Mouse (Mus musculus): ENCODE measurements around the gene Wdtc1.

Wdtc1 gene

DNA sequence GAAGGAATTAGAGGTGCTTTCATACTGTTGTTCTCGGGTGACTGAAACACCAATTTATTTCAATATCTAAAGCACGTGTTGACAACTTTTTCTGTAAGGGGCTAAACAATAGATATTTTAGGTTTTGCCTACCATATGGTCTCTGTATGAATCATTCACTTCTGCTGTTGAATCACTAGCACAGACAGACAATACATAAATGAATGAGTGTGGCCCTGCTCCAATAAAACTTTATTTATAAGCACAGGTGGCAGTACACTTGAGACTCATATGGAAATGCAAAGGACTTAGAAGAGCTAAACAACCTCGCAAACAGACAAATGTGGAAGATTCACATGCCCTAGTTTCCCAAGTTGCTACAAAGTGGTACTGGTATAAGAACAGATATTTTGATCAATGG, 33.6 kb downstream of the Wdtc1 start:
- DNase-seq (ENCODE audit: low spot score) = no peak

DNA sequence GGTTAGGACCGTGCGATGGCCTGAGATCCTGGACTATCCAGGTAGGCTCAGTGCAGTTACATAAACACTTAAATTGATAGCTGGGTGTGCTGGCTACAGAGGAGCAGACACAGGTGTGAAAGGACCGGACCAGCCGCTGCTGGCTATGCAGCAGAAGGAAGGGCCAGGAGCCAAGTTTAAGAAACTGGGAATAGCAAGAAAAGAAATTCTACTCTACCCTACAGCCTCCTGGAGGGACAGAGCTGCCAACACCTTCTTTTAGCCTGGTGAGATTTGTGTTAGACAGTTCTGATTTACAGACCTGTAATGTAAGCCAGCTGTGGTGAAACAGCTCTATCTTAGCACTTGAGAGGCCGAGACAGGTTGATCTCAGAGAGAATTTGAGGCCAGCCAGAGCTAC, 37.3 kb downstream of the Wdtc1 start:
- no peak for DNase-seq (ENCODE audit: low spot score)

DNA sequence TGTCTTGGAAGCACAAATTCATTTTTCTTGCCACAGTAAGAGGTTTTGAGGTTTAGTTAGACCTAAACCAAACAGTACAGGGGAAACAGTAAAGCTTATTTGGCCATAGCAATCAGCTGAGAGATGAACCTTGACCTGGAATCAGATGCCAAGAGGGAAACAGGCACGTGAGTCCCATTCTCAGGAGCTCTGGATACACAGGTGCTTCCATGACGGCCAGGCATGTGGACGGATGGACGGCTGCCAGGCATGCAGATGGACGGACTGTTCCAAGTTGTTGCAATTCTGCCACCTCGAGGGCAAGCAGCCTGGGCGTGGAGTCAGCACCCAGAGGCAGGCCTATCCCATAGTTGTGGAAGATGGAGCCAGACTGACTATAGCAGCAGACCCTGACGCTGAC, 38.4 kb downstream of the Wdtc1 start:
- no peak for DNase-seq (ENCODE audit: low spot score)

DNA sequence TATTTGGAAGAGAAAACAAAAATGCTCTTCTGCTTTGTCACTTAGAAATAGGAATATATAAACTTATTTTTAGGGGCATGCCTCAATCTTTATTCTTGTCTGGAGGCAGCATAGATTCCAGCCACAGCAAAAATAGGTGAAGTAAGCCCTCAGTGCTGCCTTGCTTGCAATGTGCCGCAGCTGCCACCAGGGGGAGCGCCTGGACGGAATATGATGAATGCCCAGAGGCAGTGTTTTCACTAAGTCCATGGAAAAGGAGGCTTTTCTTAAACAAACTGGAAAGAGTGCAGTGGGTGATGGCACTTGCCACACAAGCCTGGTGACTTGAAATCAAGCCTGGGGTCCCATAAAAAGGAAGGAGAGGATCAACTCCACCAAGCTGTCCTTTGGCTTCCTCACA, 43.3 kb downstream of the Wdtc1 start:
- peak; percentile 88 for DNase-seq (ENCODE audit: low spot score)

DNA sequence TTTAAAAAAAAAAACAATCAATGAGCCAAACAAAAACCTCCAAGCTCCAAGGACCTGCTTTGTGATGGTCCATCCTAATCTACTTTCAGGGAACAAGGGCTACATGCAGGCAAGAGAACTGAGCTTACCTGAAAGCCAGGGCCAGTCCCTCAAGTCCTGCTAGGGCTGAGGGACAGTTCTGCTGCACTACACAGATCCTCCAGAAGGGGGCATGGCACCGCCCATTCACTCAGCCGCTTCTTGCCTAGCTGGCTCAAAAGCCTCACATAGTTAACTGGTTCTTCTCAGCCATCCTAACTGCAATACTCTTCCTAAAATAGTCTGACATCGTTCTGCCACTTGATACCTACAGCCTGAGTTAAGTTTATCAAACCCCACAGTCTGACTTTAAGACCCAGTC, 46.0 kb downstream of the Wdtc1 start:
- DNase-seq (ENCODE audit: low spot score) = peak; percentile 71

DNA sequence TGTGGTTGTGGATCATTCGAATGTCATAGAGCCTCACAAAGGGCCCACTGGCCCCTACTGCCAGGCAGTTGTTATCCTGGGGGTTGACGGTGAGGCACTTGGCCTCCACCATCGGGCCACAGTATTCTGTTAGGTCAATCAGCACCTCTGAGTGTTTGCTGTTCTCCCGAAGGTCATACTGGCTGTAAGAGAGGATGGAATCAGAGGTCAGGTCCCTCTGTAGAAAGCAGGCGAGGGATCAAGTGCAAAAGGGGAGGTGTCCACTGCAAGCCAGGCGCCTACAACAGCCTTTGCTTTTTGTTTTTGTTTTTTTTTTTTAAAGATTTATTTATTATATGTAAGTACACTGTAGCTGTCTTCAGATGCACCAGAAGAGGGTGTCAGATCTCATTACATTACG, 47.5 kb downstream of the Wdtc1 start:
- no peak for DNase-seq (ENCODE audit: low spot score)

DNA sequence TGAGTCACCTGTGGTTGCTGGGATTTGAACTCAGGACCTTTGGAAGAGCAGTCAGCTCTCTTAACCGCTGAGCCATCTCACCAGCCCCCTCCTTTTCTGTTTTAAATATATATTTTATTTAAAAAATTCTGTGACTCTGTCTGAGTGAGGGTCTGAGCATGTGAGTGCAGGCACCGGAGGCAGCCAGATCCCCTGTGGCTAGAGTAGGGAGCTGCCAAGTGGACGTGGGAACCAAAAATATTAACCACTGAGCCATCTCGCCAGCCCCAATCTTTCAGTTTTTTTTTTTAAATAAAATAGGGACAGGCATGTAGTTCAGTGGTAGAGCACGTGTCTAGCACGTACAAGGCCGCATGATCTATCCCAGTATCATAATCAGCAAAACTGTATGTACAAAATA, 48.5 kb downstream of the Wdtc1 start:
- DNase-seq (ENCODE audit: low spot score) = no peak

DNA sequence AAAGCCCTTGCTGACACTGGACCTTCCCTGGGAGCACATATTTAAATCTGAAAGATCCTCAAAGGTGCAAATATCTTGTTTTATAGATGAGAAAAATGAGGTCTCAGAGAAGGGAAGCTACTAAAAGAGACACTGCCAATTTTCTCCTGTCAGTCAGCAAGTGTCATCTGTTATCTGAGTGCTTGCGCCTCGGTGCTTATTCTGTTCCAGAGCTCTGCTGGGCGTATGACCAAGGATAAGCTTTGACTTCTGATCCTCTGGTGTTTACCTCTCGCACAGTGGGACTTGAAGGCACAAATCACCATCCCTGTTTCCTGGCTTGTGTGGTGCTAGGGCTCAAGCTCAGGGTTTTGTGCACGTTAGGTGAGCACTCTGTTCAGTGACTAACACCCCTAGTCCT, 50.6 kb downstream of the Wdtc1 start:
- DNase-seq (ENCODE audit: low spot score) = no peak

DNA sequence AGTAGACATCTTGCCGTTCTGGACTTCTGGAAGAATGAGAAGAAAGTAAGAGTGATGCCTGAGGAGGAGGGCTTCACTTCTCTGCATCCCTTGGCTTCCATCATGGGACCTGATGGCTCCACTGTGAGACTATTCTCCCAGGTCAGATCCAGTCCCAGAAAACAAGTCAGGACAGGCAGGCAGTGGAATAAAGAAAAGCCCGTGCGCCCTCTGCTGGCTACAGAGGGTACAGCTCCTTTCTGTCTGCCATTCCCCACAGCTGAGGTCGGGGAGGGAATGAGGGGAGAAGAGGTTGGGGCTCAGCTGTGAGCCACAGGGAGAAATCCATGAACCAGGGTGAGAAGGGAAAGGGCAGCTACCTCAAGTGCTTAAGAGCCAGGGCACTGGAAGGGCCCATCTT, 51.5 kb downstream of the Wdtc1 start:
- DNase-seq (ENCODE audit: low spot score) = peak; percentile 62

DNA sequence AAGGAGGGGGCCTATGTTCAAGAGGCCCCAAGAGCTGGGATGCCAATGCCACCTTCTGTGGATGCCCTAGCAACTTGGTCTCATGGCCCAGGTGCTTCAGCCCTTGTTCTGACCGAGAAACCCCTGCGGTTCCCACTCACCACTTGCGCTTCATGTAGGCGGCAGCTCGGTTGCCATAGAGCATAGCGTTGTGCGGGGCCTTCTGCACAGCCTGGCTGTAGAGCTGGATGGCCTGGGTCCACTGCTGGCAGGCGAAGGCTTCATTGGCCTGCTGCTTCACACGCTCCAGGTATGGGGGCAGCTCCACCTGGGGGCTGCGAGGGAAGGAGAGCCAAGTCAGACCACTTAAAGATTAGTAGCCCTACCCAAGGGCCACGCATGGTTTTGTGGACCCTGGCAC, 52.9 kb downstream of the Wdtc1 start:
- no peak for DNase-seq (ENCODE audit: low spot score)

DNA sequence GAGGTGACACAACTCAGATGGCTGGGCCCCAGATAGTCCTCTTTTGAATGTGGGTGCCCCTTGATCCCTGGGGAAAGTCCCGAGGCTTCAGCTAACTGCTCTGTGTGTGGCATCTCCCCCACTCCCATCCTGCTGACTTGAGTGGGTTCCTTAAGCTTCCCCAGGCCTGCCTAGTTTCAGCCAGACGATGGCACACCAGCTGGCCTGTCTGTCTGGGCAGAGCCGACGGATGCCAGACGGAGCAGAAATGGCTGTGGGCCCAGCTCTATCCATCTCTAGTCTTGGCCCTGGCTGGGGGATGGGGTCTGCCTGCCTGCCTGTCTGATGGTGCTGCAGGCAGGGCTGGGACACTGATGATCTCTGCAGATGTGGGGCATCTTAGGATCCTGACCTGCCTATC, 53.6 kb downstream of the Wdtc1 start:
- DNase-seq (ENCODE audit: low spot score) = peak; percentile 28

DNA sequence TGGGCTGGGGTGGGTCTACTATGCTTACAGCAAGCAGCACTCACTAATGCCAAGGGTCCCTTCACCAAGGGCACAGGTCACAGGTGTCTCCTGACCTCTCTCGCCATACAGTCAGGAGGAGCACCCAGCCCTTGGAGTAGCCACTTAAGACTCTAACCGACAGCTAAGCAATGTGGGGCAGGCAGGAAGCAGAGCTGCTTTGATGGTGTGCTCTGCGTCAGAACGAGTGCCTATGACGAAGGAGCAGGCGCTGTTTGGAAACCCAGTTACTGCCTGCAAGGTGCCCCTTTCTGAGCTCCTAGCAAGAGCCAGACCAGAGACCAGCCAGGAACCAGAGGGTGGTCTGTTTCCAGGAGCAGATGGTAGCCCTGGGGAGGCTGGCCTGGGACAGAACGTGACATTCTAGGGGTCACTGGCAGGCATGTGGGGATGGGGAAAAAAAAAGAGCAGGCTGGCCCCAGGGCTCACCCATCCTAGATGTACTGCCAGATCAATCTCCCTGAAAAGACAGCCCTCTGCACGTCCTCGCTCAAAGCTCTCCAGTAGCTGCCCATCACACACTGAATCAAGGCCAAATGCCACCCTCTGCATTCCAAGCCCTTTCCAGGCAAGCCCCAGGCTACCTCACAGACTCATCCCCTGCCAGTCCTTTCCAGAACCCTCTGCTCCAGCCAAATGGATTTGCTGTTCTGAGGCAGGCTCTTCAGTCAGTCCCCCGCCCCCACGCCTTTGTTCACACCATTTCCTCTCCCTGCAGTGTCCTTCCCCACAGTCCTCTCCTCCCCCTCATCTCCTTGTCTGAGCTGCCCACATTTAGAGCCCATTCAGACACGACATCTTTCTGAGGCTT, 54.5 kb downstream of the Wdtc1 start:
- DNase-seq (ENCODE audit: low spot score) = peak; percentile 45

DNA sequence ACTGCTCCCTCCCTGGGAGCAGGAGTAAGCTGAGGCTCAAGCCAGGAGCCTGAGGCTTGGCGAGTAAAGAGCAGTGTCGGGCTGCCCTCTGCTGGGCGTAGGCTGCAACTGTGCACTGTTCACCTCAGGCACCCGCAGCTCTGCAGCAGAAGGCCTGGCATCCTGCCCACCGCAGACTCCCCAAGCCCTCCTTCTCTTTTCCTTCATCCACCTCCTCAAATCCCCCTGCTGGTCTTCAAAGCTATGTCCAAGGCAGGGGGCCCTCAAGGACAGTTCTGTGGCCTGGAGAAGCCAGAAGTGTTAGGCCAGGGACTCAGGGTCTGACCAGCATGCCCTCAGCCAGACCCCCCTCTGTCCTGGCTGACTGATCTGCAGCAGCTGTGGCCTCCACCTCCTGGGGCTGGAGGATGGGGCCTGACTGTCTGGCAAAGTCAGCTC, 55.5 kb downstream of the Wdtc1 start:
- DNase-seq (ENCODE audit: low spot score) = peak; percentile 93

DNA sequence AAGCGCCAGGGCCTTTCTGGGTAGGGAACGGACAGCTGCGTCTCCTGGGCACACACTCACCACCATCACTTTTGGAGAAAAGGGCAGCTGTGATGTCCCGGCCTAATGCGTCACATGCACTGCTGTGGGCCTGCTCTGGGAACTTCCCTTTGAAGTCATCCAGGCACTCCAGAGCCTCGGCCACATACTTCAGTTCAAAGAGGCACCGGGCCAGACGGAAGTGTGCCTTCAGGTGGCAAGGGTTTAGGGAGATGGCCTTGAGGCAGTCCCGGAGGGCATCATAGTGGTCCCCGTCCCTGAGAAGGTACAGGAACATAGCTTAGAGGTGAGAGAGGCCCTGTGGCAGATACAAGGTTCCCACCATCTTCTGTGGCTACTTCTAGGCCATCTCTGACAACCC, 55.9 kb downstream of the Wdtc1 start:
- DNase-seq (ENCODE audit: low spot score) = no peak

DNA sequence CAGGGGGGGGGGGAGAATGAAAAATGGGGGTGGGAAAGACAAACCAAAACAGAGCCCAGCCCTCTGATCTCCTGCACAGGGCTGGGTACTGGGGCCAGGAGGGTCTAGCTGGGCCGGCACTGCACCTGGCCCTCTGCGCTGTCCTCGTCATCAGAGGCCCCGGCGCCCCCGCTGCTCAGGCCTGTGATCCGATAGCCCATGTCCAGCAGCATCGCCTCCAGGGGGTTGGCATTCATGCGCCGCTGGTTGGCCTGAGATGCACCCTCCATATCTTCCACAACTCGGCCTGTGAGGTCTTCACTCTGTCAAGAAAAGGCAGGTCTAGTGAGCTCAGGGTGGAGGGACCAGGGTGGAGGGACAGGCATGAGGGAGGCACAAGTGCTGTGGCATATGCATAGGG, 59.2 kb downstream of the Wdtc1 start:
- peak; percentile 24 for DNase-seq (ENCODE audit: low spot score)

DNA sequence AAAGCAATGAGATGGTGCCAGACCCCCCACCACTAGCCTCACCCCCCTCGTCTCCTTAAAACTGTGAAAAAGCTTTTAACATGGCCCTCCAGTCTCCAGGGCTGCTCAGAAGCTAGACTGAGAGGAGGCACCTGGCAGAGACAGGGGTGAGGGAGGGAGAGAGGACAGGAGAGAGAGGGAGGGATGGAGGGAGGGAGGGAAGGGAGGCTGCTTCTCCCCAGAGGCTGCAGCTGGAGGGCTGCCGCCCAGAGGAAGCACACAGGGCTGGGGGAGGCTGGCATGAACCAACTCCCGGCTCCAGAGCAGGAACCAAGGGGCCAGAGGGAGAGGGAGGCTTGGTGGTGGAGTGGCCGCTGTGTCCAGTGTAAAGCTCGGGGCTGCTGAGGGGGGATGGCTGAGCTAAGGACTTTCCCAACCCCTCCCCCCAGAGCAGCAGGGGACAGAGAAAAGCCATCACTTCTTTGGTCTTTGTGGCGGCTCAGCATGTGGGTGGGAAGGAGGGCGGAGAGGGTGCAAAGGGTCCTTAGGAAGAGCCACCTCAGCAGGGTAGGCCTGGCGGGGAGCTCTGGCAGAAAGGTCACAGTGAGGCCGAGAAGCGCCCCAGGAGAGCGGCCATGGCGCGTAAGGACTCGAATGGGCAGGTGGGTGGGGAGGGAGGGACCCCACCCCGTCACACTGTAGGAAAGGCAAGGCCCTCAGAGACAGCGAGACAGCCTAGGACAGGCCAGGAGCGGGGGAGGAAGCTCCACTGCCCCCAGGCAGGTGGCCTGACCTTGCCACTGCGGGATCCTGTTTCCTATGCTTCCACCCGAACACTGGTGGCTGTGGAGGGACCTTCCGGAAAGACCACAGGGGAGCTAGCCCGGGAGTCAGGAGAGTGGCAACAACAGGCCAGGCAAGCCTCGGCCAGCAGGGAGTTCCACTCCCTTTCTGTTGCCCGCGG, 60.1 kb downstream of the Wdtc1 start:
- DNase-seq (ENCODE audit: low spot score) = peak; percentile 52

DNA sequence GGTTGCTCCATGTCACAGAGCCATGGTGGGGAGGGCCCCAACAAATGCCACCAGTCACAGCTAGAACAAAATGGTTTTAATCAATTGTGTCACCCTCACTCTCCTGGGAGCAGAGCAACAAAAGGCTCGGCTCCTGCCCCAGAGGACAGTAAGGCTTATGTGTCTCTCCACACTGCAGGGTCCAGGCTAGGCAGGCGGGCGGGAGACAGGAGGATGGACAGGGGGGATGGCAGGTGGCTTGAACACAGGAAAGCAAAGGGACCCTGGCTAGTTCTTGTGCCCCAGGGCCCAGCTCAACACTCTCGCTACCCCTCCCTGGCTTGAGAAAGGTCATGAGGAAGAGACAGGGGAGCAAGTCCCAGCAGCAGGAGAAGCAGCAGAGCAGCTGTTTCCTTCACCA, 60.9 kb downstream of the Wdtc1 start:
- peak; percentile 19 for DNase-seq (ENCODE audit: low spot score)

DNA sequence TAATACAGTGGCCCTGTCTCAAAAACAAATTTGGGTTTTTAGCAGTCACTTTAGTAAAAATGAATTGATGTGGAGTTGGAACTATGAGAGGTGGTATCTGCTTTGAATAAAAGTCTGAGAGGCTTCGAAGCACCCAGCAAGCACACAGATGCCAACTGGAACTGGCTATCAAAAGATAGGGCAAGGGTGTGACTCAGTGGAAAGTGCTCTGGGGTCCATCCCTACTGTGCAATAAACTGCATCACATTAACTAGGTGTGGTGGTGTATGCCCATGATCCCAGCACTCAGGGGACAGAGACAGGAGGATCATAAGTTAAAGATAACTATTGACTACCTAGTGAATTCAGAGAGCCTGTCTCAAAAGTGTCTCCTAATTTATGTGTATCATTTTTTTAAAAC, 62.0 kb downstream of the Wdtc1 start:
- no peak for DNase-seq (ENCODE audit: low spot score)

DNA sequence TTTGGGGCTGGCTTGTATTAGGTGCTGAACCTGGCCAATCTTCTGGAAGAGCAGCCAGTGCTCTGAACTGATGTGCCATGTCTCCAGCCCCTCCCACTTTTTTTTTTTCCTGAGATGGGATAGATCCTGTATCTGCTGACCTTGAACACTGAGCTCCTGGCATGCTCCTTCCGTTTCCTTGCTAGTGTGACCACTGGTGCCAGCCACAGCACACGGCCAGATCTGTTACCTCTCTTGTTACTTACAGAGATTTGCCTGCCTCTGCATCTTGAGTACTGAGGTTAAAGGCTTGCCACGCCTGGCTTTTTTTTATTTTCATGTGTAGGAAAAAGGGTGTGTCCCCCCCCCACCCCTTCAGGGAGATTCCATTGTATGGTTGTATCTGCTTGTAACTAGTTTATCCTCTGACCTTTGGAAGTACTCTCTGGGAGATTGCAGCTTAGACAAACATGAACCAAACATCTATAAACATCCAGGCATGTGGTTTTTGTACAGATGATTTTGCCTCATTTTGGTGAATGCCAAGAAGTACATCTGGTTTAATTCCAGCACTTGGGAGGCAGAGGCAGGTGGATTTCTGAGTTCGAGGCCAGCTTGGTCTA, 66.7 kb downstream of the Wdtc1 start:
- no peak for DNase-seq (ENCODE audit: low spot score)

DNA sequence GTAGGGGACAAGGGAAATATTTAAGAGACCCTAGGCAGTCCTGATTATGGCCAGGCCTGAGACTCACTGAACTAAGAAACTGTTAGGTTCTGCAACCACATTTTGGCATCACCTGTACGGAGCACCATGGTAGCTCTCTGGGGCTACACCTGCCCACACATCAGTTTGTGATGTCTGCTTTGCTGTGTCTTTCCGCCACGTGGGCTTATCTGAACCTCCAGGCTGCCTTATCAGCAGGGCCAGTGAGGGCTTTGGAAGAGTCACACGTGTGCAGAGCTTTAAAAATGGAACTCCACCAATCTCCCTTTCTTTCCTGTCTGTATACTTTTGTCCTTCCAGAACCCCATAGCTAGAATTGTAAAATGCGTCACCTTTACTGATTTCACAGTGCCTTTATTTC, 67.3 kb downstream of the Wdtc1 start:
- no peak for DNase-seq (ENCODE audit: low spot score)

DNA sequence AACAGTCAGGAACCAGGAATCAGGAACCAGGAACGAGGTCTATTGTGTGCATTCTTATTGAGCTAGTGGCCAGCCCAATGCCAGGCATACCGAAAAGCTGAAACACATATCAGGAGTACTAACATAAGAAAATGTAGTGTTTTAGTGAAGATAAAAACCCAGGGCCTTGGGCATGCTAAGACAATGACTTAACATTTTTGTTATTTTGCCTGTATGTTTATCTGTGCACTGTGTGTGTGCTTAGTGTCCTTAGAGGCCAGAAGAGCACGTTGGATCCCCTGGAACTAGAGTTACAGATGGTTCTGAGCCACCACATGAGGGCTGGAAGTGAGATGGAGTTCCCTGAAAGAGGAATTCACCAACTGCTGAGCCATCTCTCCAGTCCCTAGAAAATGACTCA, 68.0 kb downstream of the Wdtc1 start:
- no peak for DNase-seq (ENCODE audit: low spot score)

DNA sequence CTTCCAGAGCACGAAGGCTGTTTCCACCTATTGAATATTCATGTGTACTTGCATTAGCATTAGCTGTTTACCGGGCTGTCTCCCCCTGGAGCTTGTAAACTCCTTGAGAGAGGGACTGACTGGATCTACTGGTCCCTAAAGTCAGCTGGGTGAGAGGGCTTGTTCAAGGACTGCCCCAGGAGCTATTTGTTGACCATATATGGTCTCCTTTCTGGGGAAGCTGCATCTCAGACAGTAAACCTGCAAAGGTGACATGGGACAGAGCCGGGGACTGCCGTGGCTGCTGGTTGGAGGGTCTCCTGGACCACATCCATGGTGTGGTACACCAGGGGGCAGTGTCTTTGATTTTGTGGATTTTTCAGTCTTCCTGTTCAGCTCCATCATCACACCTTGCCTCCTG, 70.6 kb downstream of the Wdtc1 start:
- DNase-seq (ENCODE audit: low spot score) = peak; percentile 45

Measured in embryo, embryonic 10 days (tissue).